Mouse (Mus musculus) CD4-positive, CD25-positive, alpha-beta regulatory T cell, adult 2 months (primary cell): ENCODE data around the gene Rora.

Experiments
- DNase-seq: peaks from one replicate; pipeline ENCODE4 v3.0.0-alpha.2; 2012; ENCODE audit warnings: low read depth, low spot score

Rora gene

DNA sequence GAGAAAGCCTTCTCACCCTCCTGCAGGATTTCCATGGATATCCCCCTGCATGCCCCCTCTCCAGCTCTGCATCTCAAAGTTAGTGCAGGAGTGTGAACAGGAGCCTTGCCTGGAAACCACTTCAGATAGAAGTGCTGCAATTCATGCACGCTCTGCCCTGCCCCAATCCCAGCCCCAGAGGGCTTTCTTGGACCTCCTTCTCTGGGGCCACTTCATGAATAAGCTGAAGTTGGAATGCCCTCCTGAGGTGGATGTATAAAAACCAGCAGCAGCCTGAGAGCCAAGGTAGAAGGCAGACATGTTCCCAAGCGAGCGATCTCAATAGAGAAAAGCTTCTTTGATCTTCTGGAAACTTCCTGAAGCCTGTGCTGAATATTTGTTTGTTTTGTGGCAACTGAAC is 572.8 kb downstream of the Rora start:
- peak; percentile 2 for DNase-seq

DNA sequence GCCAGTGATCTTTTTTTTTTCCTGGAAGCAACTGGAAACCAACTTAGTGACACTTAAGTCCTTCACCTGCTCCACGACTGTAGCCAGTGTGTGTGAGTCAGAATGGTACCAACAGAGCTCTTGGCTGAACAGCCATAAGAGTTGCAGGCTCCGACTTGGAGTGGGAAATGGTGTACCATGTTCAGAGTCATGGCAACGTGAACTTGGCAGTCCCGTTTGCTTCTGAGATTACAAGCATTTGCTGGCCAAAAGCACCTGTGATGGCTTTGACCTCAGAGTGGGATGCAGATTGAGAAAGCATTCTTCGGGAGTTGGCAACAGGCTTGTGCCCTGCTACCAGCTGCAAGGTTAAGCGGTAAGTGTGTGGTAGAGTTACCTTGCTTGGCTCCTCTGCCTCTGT is 574.2 kb downstream of the Rora start:
- DNase-seq = no peak

DNA sequence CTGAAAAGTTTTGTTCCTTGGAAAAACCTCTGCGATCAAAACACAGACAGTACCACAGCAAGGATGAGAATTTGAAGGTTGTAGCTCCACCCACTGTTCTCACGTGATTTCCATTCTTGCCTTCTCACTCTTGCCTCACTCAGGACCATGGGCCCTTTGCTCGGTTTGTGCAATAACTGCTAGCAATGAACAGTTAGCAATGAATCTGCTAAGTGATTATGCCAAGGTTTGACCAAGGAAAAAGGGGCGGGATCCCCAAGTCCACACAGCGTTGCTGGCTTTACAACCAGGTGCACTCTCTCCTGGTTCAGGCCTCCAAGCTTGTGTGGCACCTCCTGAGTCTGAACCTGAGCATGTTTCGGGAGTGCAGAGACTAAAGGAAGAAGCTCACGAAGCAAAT is 576.3 kb downstream of the Rora start:
- no peak for DNase-seq

DNA sequence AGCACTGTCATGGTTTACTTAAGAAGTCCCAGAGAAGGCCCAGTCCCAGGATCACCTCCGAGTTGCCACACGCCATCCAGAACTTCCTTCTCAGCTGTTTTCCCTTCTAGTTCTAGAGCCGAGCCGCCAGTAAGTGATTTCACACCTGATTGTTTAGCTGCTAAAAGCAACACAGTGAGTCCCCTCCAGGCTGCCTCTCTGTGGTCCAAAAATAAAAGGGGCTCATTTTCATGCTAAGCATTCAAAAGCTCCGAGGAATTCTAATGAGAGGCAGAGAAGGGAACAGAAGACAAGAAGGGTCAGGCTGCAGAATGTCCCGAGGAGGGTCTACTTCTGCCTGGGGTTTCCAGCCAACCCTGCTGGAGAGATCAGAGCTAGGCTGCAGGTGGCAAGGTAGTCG is 580.9 kb downstream of the Rora start:
- no peak for DNase-seq

DNA sequence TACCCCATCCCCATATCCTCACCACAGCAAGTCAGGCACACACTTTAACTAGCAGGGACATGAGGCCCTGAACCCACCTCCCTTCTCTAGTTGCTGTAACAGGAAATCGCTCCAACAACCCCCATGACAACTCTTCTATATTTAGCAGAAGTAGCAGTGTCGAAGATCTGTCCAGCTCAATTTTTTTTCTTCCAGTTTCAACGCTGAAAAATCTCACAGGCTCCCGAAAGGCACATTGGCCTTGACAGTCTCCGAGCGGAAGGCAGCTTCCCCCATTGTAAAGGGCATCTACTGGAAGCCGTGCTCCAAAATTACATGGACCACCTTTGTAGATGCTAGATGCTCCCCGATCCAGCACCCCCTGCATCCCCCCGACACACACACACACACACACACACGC is 583.7 kb downstream of the Rora start:
- DNase-seq = no peak

DNA sequence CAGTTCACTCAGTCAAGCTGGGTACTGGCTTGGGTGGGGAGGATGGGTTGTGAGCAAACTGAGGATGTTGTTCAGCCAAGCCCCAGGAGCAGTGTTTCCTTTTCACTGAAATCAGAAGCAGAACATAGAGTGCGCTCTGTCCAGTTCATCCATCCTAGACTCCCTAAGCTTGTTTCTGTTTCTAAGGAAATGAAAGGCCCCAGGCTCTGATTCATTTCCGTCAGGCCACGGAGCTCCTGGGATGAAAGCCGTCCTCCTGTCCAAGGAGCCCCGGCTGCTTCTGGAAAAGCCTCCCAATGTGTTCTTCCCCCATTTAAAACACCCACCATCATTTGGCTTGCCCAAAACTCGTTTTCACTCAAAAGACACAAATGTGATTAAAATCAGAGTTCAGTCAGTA is 589.0 kb downstream of the Rora start:
- no peak for DNase-seq

DNA sequence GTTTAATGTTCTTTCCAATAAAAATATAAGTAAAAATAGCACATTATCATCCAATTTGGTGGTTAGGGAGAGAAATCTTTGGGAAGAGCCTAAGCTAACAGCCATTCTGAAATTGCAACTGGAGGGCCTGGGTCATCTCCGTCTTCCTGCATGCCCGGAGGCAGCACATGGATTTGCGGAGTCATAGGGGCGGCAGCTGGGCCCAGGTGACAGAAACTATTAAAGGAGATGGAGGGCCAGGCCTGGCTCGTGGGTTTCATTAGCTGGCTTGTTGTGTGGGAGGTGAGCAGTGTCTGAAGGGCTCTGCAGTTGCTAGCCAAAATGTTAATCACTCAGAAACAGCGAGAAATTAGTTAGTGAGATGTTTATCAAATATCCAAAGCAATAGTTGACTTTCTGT is 590.0 kb downstream of the Rora start:
- no peak for DNase-seq

DNA sequence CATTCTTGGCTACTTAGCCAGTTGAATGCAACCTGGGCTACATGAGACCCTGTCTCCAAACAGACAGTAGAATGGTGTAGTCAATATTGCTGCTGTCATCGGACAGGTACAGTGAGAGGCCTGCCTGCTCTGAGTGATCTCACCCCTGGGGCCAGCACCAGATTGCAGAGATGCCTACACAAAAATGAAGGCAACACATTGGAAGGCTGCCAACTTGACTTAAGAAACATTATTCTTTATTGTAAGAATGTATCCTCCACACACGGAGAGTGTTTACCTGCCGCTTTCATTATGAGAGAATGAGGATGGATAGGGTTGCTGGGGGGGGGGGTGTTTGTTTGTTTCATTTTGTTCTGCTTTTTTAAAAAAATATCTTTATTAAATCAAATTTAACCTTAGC is 592.6 kb downstream of the Rora start:
- no peak for DNase-seq

DNA sequence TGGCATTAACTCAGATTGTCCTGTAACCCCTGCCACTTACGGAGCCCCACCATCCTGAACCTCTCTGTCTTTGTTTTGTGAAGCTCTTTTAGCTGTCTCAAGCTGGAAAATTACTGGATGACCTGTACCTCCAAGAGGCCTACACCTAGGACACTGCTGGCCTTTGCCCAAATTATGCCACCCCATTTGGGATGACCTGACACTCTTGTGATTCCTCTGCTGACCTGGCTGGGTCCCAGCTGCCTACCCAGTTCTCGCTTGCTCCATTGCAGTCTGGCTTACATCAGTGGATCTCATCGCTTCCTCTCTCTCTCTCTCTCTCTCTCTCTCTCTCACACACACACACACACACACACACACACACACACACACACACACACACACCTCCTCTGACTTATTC is 596.0 kb downstream of the Rora start:
- no peak for DNase-seq

DNA sequence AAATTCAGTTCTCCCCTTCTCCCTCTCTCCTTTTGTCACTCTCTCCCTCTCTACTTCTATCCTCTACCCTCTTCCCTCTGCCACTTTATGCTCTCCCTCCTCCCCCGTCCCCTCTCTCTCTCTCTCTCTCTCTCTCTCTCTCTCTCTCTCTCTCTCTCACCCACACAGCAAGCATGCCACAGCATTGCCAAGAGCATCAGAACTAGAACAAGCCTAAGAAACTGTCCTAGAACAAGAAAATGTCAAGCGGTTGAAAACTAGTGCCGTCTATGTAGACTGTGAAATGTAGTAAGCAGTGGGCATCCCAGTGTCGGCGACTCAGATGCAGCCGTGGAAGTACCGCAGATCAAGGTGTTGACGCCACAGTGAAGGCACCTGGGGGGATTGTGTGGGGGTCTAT is 596.7 kb downstream of the Rora start:
- no peak for DNase-seq

DNA sequence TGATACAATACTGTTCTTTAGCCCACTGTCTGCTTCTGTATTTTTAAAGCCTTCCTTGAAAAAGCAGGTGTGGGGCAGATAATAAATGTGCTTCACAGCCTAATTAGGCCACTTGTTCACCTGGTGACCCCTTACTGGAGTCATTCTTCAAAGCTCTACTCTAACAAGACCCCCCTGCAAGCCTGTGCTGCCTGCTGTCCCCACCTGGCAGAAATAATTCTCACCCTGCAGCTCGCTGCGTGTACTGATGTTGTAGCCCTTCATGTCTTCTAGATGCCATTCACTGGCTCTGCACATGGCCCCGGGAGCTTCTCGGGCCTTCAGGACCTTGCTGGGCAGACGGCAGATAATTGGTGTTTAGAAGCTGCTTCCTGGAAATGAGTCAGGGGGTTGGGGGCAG is 604.9 kb downstream of the Rora start:
- no peak for DNase-seq

DNA sequence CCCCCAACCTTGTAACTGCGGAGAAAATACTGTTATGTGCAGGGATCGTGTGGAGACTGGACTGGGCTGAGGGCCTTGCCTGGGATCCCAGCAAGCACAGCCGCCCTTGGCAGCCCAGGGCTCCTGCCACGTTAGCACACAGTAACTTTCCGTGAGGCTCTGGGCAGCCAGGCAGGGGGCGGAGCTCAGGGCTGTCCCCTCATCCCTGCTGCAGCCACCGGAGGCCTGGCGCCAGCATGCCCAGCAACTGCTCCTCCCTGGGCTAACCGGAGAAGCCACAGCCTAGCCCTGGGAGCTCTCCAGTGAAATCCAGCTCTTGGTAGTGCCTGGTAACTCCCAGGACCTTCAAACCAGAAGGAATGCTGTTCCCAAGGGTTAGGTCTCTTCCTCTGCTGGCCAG is 605.8 kb downstream of the Rora start:
- DNase-seq = no peak

DNA sequence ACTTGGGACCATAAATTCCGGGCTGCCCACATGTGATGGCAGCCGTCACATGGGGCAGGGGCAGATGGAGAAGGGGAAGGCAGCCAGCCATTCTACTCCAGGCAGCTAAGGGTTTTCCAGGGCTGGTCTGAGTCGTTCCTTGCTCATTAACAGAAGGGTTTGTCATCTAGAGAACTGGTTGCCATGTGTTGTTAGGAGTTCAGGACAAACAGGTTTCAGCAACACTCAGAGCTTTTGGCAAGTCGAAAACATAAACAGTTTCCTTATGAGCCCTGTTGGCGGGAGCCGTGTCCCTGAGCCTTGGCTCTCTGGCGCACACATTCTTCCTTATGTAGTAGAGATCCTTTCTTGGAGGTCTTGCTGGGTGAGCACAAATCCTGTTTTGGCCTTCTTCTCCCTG is 611.6 kb downstream of the Rora start:
- DNase-seq = no peak

DNA sequence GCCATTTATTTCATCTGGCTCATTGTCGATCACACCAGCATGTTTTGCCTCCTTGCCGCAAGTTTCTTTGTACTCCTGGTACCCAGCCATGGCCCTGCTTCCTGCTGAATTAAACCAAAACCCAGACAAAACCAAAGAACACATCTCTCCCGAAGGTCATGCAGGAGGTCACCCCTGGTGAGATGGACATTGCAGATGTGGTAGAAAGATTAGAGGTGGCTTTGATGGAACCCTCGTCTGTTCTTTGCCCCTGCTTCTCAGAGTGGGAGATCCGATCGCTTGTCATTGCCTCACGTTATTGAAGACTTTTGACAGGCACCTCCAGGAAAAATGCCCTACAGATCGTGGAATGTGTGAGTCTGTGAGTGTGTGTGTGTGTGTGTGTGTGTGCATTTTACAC is 616.8 kb downstream of the Rora start:
- no peak for DNase-seq

DNA sequence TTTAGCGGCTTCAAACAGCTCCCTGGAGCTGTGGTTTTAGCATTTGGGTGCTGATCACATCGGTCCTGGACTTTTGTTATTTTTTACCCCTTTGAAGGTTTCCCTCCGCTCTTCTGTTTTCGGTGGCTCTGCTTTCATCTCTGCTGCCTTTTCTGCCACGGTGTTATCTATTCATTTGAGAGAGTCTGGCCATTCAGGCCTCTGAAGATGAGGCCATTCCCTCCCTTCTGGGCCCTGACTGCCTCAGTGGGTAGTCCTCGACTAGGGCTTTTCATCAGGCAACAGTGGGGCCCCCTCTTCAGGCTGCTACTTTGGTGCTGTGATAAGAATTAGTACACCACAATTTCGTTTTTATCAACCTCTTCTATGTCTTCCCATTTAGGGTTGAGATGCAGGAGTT is 617.3 kb downstream of the Rora start:
- no peak for DNase-seq

DNA sequence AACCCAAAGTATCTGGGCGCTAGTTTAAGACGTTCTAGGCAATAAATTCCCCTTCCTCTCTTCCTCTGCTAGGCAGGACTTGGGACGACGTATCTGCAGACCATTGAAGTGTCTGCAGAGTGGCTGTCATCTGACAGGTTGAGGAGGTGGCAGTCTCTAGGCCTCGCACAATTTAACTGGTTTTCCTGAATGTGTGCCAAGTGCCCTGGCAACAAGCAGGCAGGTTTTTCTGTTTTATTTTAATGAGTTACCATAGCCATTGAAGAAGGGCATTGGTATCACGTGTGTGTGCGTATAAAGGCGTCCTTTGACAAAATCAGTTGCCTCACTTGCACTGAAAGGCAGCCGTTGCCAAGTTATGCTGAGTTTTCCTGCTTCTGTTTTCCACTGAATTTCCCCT is 619.3 kb downstream of the Rora start:
- DNase-seq = no peak

DNA sequence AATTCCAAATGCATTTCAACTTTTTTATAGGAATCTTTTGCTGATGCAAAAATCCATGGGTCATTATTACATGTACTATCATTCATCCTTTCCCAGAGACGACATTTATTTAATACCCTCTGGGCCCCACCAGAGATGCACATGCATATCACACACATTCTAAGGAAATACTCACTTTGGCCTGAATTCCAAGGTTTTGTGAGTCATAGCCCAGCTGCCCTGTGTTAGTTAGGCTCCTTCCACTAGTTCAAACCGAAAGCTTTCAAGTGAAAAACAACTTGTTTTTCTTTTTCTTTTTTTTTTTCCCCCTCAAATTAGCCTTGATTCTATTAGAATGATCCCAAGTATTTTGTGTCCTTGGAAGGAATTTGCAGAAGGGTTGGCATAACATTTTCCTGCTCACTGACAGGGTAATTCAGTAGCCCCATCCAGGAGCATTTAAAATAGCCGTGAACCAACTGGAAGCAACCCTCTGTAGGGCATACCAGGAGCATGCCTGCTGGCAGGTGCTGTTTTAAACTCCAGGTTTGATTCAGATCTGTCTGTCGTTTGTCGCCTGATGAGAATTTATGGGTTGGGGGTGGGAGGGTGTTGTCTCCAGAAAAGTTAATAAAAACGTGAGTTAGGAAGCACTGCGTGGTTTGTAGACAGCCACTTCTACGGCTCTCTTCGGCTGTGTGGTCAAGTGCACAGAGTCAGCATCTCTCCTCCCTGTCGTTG is 621.3 kb downstream of the Rora start:
- no peak for DNase-seq

DNA sequence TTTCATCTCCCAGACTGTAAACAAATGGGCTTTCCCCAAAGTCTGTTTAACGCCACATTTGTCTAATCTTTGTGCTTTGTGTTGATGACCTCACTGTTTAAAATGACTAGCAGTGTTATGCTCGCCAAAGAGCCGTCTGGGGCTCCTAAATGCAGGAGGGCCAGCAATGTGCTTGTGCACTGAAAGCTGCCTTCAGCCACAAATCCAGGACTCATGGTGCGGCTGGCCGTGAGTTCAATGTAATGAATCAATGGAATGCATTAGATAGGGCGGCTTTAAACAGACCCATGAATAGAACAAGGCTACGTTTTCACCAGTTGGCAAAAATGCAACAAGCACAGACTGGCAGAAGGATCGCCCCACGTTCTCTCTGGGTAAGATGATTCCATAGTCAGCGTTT is 623.7 kb downstream of the Rora start:
- no peak for DNase-seq

DNA sequence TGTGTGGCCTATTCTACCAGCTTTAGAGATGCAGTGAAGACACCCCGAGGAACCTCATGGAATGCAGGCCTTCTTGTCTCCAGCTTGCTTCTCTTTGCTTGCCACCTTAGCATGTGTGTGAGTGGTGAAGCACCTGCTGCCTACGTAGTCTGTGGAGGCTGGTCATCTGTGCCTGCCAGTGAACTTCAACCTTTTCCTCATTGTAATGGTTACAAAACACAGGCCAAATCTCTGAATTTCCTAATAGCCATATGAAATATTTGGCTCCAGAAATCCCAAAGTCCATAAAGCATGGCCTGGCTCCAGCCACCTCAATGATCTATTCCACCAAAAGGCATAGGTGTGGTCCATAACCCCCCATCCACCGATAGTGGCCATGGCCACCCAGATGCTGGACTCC is 631.4 kb downstream of the Rora start:
- no peak for DNase-seq

DNA sequence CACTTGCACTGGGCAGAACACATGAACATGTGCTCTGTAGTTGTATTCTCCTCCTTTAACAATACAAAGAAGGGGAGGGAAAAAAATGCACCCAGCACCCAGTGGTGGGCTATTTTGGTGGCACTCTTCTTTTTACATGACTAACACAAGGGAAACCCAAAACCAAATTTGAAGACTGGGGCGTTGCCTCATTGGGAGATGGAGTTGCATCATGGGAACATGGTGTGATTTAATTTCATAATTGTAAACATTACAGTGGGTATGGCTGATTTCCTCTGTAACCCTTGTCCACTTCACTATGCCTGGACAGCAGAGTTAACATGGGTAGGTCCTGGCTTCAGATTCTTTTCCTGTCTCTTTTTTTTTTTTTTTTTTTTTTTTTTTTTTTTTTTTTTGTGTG is 634.5 kb downstream of the Rora start:
- no peak for DNase-seq

DNA sequence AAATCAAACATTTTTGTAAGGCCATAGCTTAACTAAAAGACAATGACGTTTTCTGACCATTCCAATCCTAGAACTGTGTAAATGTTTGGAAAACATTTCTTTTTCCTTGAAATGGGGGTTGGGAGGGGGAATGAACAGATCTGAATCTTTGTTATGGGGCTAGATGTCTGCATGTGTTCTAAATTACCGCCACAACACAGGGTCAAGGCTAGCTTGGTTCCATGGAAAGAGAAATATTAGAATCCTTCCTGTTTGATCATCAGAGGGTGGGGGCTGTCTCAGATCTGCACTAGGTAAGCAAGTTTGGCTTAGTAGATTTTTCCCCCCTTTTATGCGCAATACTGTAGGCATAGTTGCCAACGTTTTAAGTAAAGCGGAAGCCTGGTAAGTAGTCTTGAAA is 635.0 kb downstream of the Rora start:
- DNase-seq = no peak

DNA sequence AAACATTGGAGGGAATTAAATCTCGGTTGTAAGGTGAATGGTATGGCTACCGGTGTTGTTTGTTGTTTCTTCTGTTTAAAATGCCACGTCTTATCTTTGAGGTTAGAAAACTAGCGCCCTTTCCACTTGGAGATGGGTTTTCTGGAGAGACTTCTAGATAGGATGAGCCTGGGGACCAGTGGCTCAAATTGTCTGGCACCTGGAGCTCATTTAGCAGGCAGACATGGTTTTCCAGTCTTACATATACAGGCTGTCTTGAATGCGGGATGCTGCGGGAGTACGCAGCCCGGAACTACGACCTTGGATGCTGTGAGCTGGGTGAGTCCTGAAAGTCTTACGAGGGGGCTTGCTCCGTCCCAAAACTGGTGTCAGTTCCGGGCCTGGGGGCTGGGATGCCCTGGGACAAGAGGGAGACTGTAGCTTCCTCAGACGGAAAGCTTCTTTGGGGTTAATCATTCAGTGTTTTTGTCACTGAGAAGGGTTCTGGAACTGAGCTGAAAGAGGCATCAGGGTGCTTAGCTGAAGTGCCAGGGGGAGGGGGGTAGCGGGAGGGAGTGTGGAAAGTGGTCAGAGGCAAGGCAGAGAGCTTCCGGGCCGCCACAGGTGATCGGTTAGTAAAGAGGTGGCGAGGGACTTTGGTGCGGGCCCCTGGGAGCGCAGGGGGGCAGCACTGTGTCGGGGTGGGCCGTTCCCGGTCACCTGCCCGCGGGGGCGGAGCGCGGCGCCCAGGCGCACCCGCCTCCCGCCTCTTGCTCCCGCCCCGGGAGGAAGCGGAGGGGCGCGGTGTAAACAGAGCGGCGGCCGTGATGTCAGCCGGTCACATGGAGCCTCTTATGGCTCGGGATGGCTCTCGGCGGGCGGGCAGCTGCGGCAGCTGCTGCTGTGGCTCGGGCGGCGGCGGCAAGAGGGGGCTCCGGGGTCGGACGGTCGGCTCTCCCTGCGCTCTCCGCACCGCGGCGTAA is 635.8 kb downstream of the Rora start:
- peak; percentile 92 for DNase-seq
